ENCODE assay signal across 17 mouse cellular contexts in the genomic region with DNA sequence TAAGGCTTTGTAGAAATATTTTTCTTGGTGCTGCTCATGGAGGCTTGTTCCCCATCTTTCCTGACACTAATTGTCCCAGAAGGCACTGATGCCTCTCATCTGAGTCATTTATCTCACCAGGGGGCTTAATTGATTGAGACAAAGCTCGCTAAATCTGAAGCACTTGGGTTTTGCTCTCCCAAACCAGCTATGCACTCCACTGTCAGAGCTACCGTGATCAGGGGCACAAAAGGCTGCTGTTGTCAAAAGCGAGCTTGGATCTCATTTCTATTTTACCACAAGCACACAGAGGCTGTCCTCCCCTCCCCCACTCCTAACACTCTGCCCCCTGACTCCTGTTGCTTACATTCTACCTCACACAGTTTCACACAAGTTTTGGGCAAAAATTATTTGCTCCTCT.
DNase-seq lines count a peak whose midpoint lies in the region; ATAC-seq and TF ChIP-seq lines count a peak whose summit lies in the region.
"Had no signal": no experiment of that assay in that cellular context is flagged by ENCODE, and none has a peak within 500 bp of the region (broad histone marks: within the 10 kb centered on the region; RNA-seq: fewer than 3 reads in every experiment).

No protein-coding gene starts in this region.

- no peak overlapping the region; the same call in 1 of the 2 replicates for H3K27ac ChIP-seq in forebrain, embryonic 16.5 days (ENCODE audit: low read length)
- H3K27ac ChIP-seq in midbrain, embryonic 14.5 days (replicated peaks; ENCODE audit: low read depth, low read length): 0 out of 2 replicates have a peak overlapping the region, but pooled peaks have one; percentile 26
- no peak overlapping the region for H3K27ac ChIP-seq in intestine, postnatal 0 days (ENCODE audit: low read depth, low read length)
- no peak overlapping the region for H3K27ac ChIP-seq in kidney, adult 2 months (ENCODE audit: insufficient read depth, low read depth, low read length)
- H3K27ac ChIP-seq: embryonic facial prominence, embryonic 13.5 days; hindbrain, embryonic 15.5 days; stomach, embryonic 15.5 days had no signal

- H3K4me2 ChIP-seq in forebrain, embryonic 16.5 days (ENCODE audit: low read length): no peak overlapping the region
- no peak overlapping the region for H3K4me2 ChIP-seq in midbrain, embryonic 14.5 days (ENCODE audit: low read length)
- no peak overlapping the region for H3K4me2 ChIP-seq in intestine, postnatal 0 days (replicated peaks; ENCODE audit: low read depth)
- H3K4me2 ChIP-seq: embryonic facial prominence, embryonic 13.5 days; heart, embryonic 11.5 days; hindbrain, embryonic 15.5 days; liver, embryonic 11.5 days; stomach, embryonic 15.5 days had no signal

- DNase-seq in Muller cell, postnatal 12 days (ENCODE audit: inconsistent ontology term): peak; percentile 95
- peak; percentile 73 for DNase-seq in embryo, embryonic 10.5 days (ENCODE audit: low spot score)
- peak; percentile 70 for DNase-seq in midbrain, embryonic 14.5 days
- DNase-seq in right cerebral cortex, adult 2 months (ENCODE audit: low spot score in 2 of 2): no peak
- no peak for DNase-seq in kidney, adult 2 months
- DNase-seq: adrenal gland, postnatal 14 days; cerebellum, adult 18-20 months; kidney, postnatal 10 days; thymus, postnatal 4 days had no signal

- H3K9ac ChIP-seq in forebrain, embryonic 16.5 days (replicated peaks; ENCODE audit: low read depth, low read length): 0 out of 2 replicates have a peak overlapping the region, but pooled peaks have one; percentile 9
- no peak overlapping the region for H3K9ac ChIP-seq in midbrain, embryonic 14.5 days (replicated peaks; ENCODE audit: low read length)
- no peak overlapping the region for H3K9ac ChIP-seq in intestine, postnatal 0 days (ENCODE audit: low read depth, low read length)
- H3K9ac ChIP-seq: embryonic facial prominence, embryonic 13.5 days; hindbrain, embryonic 15.5 days; stomach, embryonic 15.5 days had no signal

- peak; percentile 47 for ATAC-seq in forebrain, embryonic 16.5 days
- peak; percentile 69 for ATAC-seq in midbrain, embryonic 14.5 days (ENCODE audit: low FRiP score, low TSS enrichment)
- no peak for ATAC-seq in intestine, postnatal 0 days

- TF ChIP-seq POLR2A in kidney, adult 2 months (IDR thresholded peaks at IDR 0.05; ENCODE audit: low read depth, low read length): no peak

- H3K4me3 ChIP-seq in forebrain, embryonic 16.5 days (replicated peaks; ENCODE audit: low read length): no peak overlapping the region
- no peak overlapping the region for H3K4me3 ChIP-seq in midbrain, embryonic 14.5 days (replicated peaks; ENCODE audit: low read depth, low read length)
- no peak overlapping the region for H3K4me3 ChIP-seq in intestine, postnatal 0 days (ENCODE audit: low read depth, low read length)
- no peak overlapping the region for H3K4me3 ChIP-seq in kidney, adult 2 months (ENCODE audit: insufficient read depth, low read depth, low read length)
- H3K4me3 ChIP-seq: embryonic facial prominence, embryonic 13.5 days; hindbrain, embryonic 15.5 days; stomach, embryonic 15.5 days had no signal

- no peaks in the 10 kb centered on the region for H3K36me3 ChIP-seq in forebrain, embryonic 16.5 days (ENCODE audit: control insufficient read depth, insufficient read depth)
- no peaks in the 10 kb centered on the region for H3K36me3 ChIP-seq in midbrain, embryonic 14.5 days (ENCODE audit: control insufficient read depth, insufficient read depth, low read length)
- H3K36me3 ChIP-seq in intestine, postnatal 0 days (ENCODE audit: control insufficient read depth, insufficient read depth): no peaks in the 10 kb centered on the region
- no peaks in the 10 kb centered on the region for H3K36me3 ChIP-seq in kidney, adult 2 months (ENCODE audit: control insufficient read depth, insufficient read depth, low read length)
- H3K36me3 ChIP-seq: embryonic facial prominence, embryonic 13.5 days; hindbrain, embryonic 15.5 days; stomach, embryonic 15.5 days had no signal

- H3K9me3 ChIP-seq in forebrain, embryonic 16.5 days (ENCODE audit: control insufficient read depth, low read length): 0 out of 2 replicates have a peak, but pooled peaks cover 2% of the 10 kb centered on the region
- no peaks in the 10 kb centered on the region for H3K9me3 ChIP-seq in midbrain, embryonic 14.5 days (ENCODE audit: control insufficient read depth, low read length)
- H3K9me3 ChIP-seq in intestine, postnatal 0 days (ENCODE audit: control insufficient read depth): no peaks in the 10 kb centered on the region
- H3K9me3 ChIP-seq: embryonic facial prominence, embryonic 13.5 days; hindbrain, embryonic 15.5 days; stomach, embryonic 15.5 days had no signal

- TF ChIP-seq CTCF in intestine, postnatal 0 days (IDR thresholded peaks at IDR 0.05; ENCODE audit: low read depth): no peak
- TF ChIP-seq CTCF in kidney, adult 2 months (conservative IDR thresholded peaks at IDR 0.05; ENCODE audit: insufficient read depth, insufficient read length, low read depth, low read length): no peak

- no peaks in the 10 kb centered on the region for H3K27me3 ChIP-seq in forebrain, embryonic 16.5 days (replicated peaks; ENCODE audit: control insufficient read depth, insufficient read depth, low read length)
- no peaks in the 10 kb centered on the region for H3K27me3 ChIP-seq in midbrain, embryonic 14.5 days (ENCODE audit: control insufficient read depth, insufficient read depth, low read length)
- H3K27me3 ChIP-seq in intestine, postnatal 0 days (replicated peaks; ENCODE audit: control insufficient read depth, insufficient read depth, low read length): no peaks in the 10 kb centered on the region
- H3K27me3 ChIP-seq in kidney, adult 2 months (replicated peaks; ENCODE audit: control insufficient read depth, insufficient read depth, low read length): no peaks in the 10 kb centered on the region
- H3K27me3 ChIP-seq: CH12.LX; embryonic facial prominence, embryonic 13.5 days; hindbrain, embryonic 15.5 days; stomach, embryonic 15.5 days had no signal

- 1% methylated on average over 3 of the region's 3 CpGs for WGBS in forebrain, embryonic 16.5 days
- under 1% methylated on average over 3 of the region's 3 CpGs for WGBS in midbrain, embryonic 14.5 days
- 24% methylated on average over 3 of the region's 3 CpGs for WGBS in intestine, postnatal 0 days
- 19% methylated on average over 3 of the region's 3 CpGs for WGBS in kidney, adult 2 months

- peaks cover 6% of the 10 kb centered on the region for H3K4me1 ChIP-seq in forebrain, embryonic 16.5 days (replicated peaks; ENCODE audit: control insufficient read depth, insufficient read depth, low read length)
- peaks cover 6% of the 10 kb centered on the region for H3K4me1 ChIP-seq in midbrain, embryonic 14.5 days (ENCODE audit: control insufficient read depth, insufficient read depth, low read length)
- H3K4me1 ChIP-seq in intestine, postnatal 0 days (replicated peaks; ENCODE audit: control insufficient read depth, insufficient read depth, low read length): no peaks in the 10 kb centered on the region
- no peaks in the 10 kb centered on the region for H3K4me1 ChIP-seq in kidney, adult 2 months (ENCODE audit: control insufficient read depth, insufficient read depth, low read length)
- H3K4me1 ChIP-seq: embryonic facial prominence, embryonic 13.5 days; stomach, embryonic 15.5 days had no signal

Comparison
In these comparisons a context has a peak if more than half of its experiments do, and no peak if none do; other contexts are left out.
1. DNase-seq: peak in Muller cell, postnatal 12 days (single experiment), embryo, embryonic 10.5 days (single experiment) and midbrain, embryonic 14.5 days (single experiment); none in right cerebral cortex, adult 2 months (0 of 2) and kidney, adult 2 months (single experiment).